Mouse (Mus musculus): Measurements from ENCODE around the gene Kcns3. TPM values are rescaled to one million over a fixed set of nuclear protein-coding genes. Genes with fewer than 3 reads are reported as not detected.
A peak's percentile ranks its signal among the peaks of the same experiment; 100 is the strongest.

The Kcns3 gene
- polyA plus RNA-seq, 1 experiment from 2014 or later, result 0.08 TPM

DNA sequence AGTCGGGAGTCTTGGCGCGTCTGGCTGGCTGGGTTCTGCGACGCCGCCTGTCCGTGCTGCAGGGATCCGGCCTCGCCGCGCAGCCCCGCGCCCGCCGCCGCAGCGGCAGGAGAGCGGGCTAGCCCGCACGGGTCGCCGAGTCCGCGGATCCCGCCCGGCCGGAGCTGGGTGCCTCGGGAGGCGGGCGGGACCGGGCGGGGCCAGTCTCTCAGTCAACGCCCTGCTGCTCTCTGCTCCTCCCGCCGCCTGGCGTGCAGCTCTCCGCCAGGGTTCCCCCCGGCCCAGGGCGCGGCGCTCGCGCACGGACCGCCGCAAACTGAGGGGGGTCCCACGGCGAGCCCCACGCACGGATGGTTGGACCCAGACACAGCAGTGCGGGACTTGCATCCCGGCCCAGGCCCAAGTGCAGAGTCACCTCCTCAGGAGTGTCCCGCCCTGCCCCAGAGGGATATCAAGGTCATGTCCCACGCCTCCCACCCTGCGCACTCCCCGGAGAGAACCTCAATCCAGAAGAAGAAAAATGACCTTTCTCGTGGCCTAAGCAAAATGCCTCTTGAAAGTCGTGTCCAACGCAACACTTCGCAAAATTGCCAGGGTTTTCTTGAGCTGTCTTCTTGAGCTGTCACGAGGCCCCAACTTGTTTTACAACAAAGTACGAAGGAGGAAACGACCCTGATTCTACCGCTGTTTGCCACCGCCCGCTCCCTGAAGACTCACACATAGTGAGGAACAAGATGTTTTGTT lies 492 bp downstream of the Kcns3 start:
- TF ChIP-seq CTCF (IDR thresholded peaks at IDR 0.05; ENCODE audit: low read depth) (no peak), EP300 (IDR thresholded peaks at IDR 0.05; ENCODE audit: low read depth) (no peak)
- DNase-seq (peak; percentile 22), ATAC-seq (no peak)
- Histone ChIP-seq H3K9me3 (ENCODE audit: low read length) (no peaks in the 10 kb centered on the region), H3K27me3 (ENCODE audit: insufficient read depth, low read length) (peaks cover 42% of the 10 kb centered on the region), H3K4me3 (ENCODE audit: low read depth, low read length) (peak overlapping the region; percentile 37), H3K9ac (replicated peaks) (no peak overlapping the region), H3K36me3 (replicated peaks; ENCODE audit: insufficient read depth, low read length) (no peaks in the 10 kb centered on the region), H3K27ac (ENCODE audit: low read depth) (no peak overlapping the region), H3K4me1 (ENCODE audit: insufficient read depth) (0 out of 2 replicates have a peak, but pooled peaks cover 3% of the 10 kb centered on the region), H3K4me2 (ENCODE audit: low read depth, low read length) (peak overlapping the region; percentile 68)
- WGBS (ENCODE audit: insufficient replicate concordance), result 2% methylated on average over 55 of the region's 66 CpGs

DNA sequence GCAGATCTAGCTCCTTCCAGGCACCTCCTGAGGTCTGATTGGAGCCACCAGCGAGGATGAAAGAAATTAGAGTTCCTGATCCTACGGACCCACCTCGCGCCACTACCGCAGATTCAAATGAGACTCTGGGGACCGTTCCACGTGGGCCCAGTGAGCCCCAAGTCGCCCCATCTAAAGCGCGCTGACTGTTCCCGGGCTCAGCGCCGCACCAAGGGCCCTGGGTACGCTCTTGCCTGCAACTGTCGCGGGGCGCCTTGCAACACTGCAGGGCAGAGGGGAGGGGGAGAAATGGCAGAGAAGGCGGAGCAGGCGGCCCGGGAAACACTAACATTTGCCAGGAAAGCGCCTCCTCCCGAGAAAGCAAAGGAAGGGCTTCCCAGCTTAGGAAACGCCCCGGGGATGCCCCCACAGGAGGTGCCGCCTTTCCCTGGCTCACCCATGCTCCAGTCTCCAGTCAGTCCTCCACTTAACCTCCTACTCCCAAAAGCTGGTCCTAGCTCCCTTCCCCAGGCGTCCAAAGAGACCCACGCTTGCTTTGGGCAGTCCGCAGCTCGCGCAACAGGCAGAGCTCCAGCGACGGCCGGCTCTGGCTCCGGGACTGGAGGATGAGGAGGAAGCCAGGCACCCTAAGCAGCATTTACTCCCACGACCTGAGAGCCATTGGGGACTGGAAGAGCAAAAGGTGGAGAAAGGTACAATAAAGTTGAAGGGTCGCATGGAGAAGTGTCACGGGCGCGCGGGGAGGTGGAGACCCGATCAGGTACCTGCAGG lies 1.2 kb downstream of the Kcns3 start:
- peak; percentile 13 for DNase-seq
- 0 out of 2 replicates have a peak, but pooled peaks cover 3% of the 10 kb centered on the region for H3K4me1 ChIP-seq (ENCODE audit: insufficient read depth)
- H3K27me3 ChIP-seq (ENCODE audit: insufficient read depth, low read length), result peaks cover 42% of the 10 kb centered on the region
- peak overlapping the region; percentile 68 for H3K4me2 ChIP-seq (ENCODE audit: low read depth, low read length)
- H3K4me3 ChIP-seq (ENCODE audit: low read depth, low read length), result peak overlapping the region; percentile 37
- H3K9me3 ChIP-seq (ENCODE audit: low read length), result no peaks in the 10 kb centered on the region
- H3K9ac ChIP-seq (replicated peaks), result no peak overlapping the region
- no peak for TF ChIP-seq EP300 (IDR thresholded peaks at IDR 0.05; ENCODE audit: low read depth)
- TF ChIP-seq CTCF (IDR thresholded peaks at IDR 0.05; ENCODE audit: low read depth), result no peak
- ATAC-seq, result no peak
- H3K36me3 ChIP-seq (replicated peaks; ENCODE audit: insufficient read depth, low read length), result no peaks in the 10 kb centered on the region
- H3K27ac ChIP-seq (ENCODE audit: low read depth), result no peak overlapping the region
- WGBS (ENCODE audit: insufficient replicate concordance), result under 1% methylated on average over 38 of the region's 41 CpGs

DNA sequence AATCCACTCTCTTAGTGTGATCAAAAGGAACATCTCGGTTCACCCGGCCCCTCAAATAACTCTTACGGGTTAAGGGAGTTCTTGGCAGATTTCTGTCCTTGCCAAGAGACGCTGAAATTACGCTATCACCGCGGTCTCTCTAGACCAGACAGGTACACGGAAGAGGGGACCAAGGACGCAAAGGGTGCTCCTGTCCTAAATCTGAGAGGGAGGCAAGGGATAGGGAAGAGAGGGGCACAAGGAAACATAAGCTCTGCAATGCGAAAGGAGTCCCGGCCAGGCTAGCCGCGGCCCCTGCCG lies 1.8 kb downstream of the Kcns3 start:
- 4% methylated on average over 14 of the region's 14 CpGs for WGBS (ENCODE audit: insufficient replicate concordance)
- no peak for TF ChIP-seq CTCF (IDR thresholded peaks at IDR 0.05; ENCODE audit: low read depth)
- no peak for TF ChIP-seq EP300 (IDR thresholded peaks at IDR 0.05; ENCODE audit: low read depth)
- H3K4me1 ChIP-seq (ENCODE audit: insufficient read depth), result 0 out of 2 replicates have a peak, but pooled peaks cover 3% of the 10 kb centered on the region
- no peak overlapping the region for H3K27ac ChIP-seq (ENCODE audit: low read depth)
- DNase-seq, result no peak
- H3K27me3 ChIP-seq (ENCODE audit: insufficient read depth, low read length), result peaks cover 42% of the 10 kb centered on the region
- H3K9me3 ChIP-seq (ENCODE audit: low read length), result no peaks in the 10 kb centered on the region
- peak overlapping the region; percentile 37 for H3K4me3 ChIP-seq (ENCODE audit: low read depth, low read length)
- H3K4me2 ChIP-seq (ENCODE audit: low read depth, low read length), result peak overlapping the region; percentile 68
- H3K36me3 ChIP-seq (replicated peaks; ENCODE audit: insufficient read depth, low read length), result no peaks in the 10 kb centered on the region
- no peak for ATAC-seq
- H3K9ac ChIP-seq (replicated peaks), result no peak overlapping the region

DNA sequence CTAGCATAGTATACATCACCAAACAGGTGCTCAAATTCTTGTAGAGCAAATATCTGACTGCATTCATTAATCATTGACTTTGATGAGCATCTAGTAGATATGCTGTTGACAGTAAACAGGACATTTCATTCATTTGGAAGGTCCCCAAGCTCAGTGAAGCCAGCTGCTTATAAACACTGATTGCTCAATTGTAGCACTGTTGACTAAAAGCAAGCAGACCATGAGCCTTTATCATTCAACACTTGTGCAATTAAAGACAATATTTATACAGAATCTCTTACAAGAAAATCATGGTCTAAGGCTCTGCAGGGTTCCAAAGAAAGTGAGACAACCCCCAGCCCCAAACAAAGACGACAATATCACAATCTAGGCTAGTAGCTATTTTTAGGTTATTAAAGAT lies 6.0 kb downstream of the Kcns3 start:
- ATAC-seq (0 out of 2 replicates have a peak, but pooled peaks have one; percentile 15), DNase-seq (no peak)
- 46% methylated on average over 1 of the region's 1 CpGs for WGBS (ENCODE audit: insufficient replicate concordance)
- Histone ChIP-seq H3K4me3 (ENCODE audit: low read depth, low read length) (no peak overlapping the region), H3K4me2 (ENCODE audit: low read depth, low read length) (no peak overlapping the region), H3K9me3 (ENCODE audit: low read length) (no peaks in the 10 kb centered on the region), H3K27me3 (ENCODE audit: insufficient read depth, low read length) (peaks cover 19% of the 10 kb centered on the region), H3K36me3 (replicated peaks; ENCODE audit: insufficient read depth, low read length) (no peaks in the 10 kb centered on the region), H3K9ac (replicated peaks) (no peak overlapping the region), H3K27ac (ENCODE audit: low read depth) (no peak overlapping the region), H3K4me1 (ENCODE audit: insufficient read depth) (0 out of 2 replicates have a peak, but pooled peaks cover 3% of the 10 kb centered on the region)
- TF ChIP-seq CTCF (IDR thresholded peaks at IDR 0.05; ENCODE audit: low read depth), result no peak
- TF ChIP-seq EP300 (IDR thresholded peaks at IDR 0.05; ENCODE audit: low read depth), result no peak

DNA sequence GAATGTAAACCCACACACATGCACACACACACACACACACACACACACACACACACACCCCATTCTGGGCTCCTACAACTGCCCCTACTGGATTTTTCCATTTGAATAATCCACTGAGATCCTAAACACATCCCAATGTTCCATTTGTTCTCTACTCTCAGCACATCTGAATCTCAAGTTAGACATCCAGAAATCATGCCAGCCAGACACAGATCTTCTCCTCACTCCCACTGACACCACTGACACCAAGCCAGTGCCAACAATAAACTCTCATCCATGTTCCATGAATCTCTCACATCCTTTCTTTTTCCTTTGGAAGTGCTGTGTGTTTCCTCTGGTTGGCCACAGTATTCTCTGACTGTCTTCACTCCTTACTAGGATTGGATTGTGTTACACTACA lies 18.4 kb downstream of the Kcns3 start:
- ATAC-seq, result no peak
- no peaks in the 10 kb centered on the region for H3K4me1 ChIP-seq (ENCODE audit: insufficient read depth)
- TF ChIP-seq CTCF (IDR thresholded peaks at IDR 0.05; ENCODE audit: low read depth) (no peak), EP300 (IDR thresholded peaks at IDR 0.05; ENCODE audit: low read depth) (no peak)
- H3K36me3 ChIP-seq (replicated peaks; ENCODE audit: insufficient read depth, low read length), result no peaks in the 10 kb centered on the region
- H3K4me3 ChIP-seq (ENCODE audit: low read depth, low read length), result no peak overlapping the region
- H3K4me2 ChIP-seq (ENCODE audit: low read depth, low read length), result no peak overlapping the region
- no peak for DNase-seq
- no peaks in the 10 kb centered on the region for H3K9me3 ChIP-seq (ENCODE audit: low read length)
- H3K27me3 ChIP-seq (ENCODE audit: insufficient read depth, low read length), result no peaks in the 10 kb centered on the region
- no peak overlapping the region for H3K9ac ChIP-seq (replicated peaks)
- H3K27ac ChIP-seq (ENCODE audit: low read depth), result no peak overlapping the region

DNA sequence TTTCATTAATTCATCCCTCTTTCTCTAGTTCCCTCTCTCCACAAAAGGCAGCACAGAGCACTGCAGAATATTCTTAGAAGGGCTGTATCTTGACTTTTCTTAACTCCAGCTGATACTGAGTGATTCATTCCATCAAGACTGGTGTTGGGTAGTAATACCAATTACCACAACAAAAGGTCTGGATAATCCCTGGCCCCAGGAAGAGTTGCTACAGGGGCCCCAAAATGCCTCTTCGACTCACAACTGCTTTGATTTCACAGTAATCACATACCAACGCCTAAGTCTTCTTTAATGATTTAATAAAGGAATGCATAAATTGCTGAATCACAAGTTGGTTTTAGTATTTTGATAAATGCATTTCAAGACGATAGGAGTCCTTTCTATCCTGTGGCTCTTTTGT lies 21.7 kb downstream of the Kcns3 start:
- H3K27ac ChIP-seq (ENCODE audit: low read depth), result no peak overlapping the region
- no peak overlapping the region for H3K4me3 ChIP-seq (ENCODE audit: low read depth, low read length)
- DNase-seq (no peak), ATAC-seq (no peak)
- H3K36me3 ChIP-seq (replicated peaks; ENCODE audit: insufficient read depth, low read length), result no peaks in the 10 kb centered on the region
- no peaks in the 10 kb centered on the region for H3K4me1 ChIP-seq (ENCODE audit: insufficient read depth)
- TF ChIP-seq CTCF (IDR thresholded peaks at IDR 0.05; ENCODE audit: low read depth) (no peak), EP300 (IDR thresholded peaks at IDR 0.05; ENCODE audit: low read depth) (no peak)
- no peak overlapping the region for H3K4me2 ChIP-seq (ENCODE audit: low read depth, low read length)
- no peak overlapping the region for H3K9ac ChIP-seq (replicated peaks)
- WGBS (ENCODE audit: insufficient replicate concordance), result 58% methylated on average over 3 of the region's 3 CpGs
- no peaks in the 10 kb centered on the region for H3K9me3 ChIP-seq (ENCODE audit: low read length)
- H3K27me3 ChIP-seq (ENCODE audit: insufficient read depth, low read length), result no peaks in the 10 kb centered on the region
